In the genomic region with DNA sequence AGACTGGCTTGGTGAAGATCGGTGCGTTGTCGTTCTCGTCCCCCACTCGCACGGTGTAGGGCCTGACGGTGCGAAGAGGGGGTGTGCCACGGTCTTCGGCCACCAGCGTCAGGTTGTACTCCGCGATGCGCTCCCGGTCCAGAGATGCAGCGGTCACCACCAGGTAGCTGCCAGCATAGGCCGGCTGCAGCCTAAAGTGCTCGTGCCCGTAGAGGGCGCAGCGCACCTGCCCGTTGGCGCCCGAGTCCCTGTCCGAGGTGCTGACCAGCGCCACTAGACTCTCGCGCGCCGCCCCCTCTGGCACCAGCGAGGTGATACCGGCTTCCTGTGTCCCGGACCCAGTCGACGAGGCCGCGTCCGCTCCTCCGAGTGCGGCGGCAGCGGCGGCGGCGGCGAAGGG, we compare ENCODE assay signal across 8 mouse cellular contexts. TPM values are rescaled to one million over a fixed set of nuclear protein-coding genes. Genes with fewer than 3 reads are reported as not detected.
DNase-seq lines count a peak whose midpoint lies in the region; ATAC-seq and TF ChIP-seq lines count a peak whose summit lies in the region.

No protein-coding gene starts in this region.

- no peak overlapping the region for H3K4me3 ChIP-seq in gastrocnemius, adult 2 months
- H3K4me3 ChIP-seq in hindbrain, embryonic 13.5 days = peak overlapping the region; percentile 68
- peak overlapping the region; percentile 52 for H3K4me3 ChIP-seq in left cerebral cortex, adult 2 months

- peak overlapping the region; percentile 81 for H3K4me2 ChIP-seq in hindbrain, embryonic 13.5 days

- peak overlapping the region; percentile 78 for H3K9ac ChIP-seq in hindbrain, embryonic 13.5 days

- peaks cover 43% of the 10 kb centered on the region for H3K27me3 ChIP-seq in hindbrain, embryonic 13.5 days

- peak; percentile 80 to 92 for DNase-seq in adrenal gland, adult (ENCODE audit: inconsistent age in 2 of 2, low spot score in 1 of 2)
- peak; percentile 74 to 85 for DNase-seq in cerebellum, postnatal 25 days
- peak; percentile 71 for DNase-seq in gastrocnemius, adult 2 months
- DNase-seq in left cerebral cortex, adult 2 months (ENCODE audit: extremely low spot score in 1 of 2, low spot score in 2 of 2) = peak; percentile 65 to 71
- DNase-seq in lung, postnatal 25 days (ENCODE audit: low spot score) = peak; percentile 63
- DNase-seq in right cerebral cortex, postnatal 10 days (ENCODE audit: low spot score in 2 of 2) = peak; percentile 79 to 83
- DNase-seq in urinary bladder, postnatal 4 days (ENCODE audit: low spot score in 2 of 2) = peak; percentile 74 to 88

- no peak overlapping the region for H3K27ac ChIP-seq in gastrocnemius, adult 2 months
- peak overlapping the region; percentile 91 for H3K27ac ChIP-seq in hindbrain, embryonic 13.5 days
- H3K27ac ChIP-seq in left cerebral cortex, adult 2 months = peak overlapping the region; percentile 80

- intact Hi-C loops in gastrocnemius, adult 2 months (cut with DNase I) = loop anchor here (10.0 kb wide), 1 partner anchor 445 kb away; no protein-coding TSS in a partner anchor
- intact Hi-C loops in left cerebral cortex, adult 2 months (cut with DNase I) = loop anchor here (2.0 to 10.0 kb wide), 5 partner anchors 112 to 447 kb away; no protein-coding TSS in a partner anchor

- H3K36me3 ChIP-seq in hindbrain, embryonic 13.5 days = peaks cover 5% of the 10 kb centered on the region; the same call in 1 of the 2 replicates

- peak; percentile 68 for TF ChIP-seq CTCF in gastrocnemius, adult 2 months (IDR thresholded peaks at IDR 0.05)
- peak; percentile 60 for TF ChIP-seq CTCF in left cerebral cortex, adult 2 months (IDR thresholded peaks at IDR 0.05)

- H3K4me1 ChIP-seq in hindbrain, embryonic 13.5 days (replicated peaks) = peaks cover 65% of the 10 kb centered on the region

- under 1% methylated on average over 45 of the region's 46 CpGs for WGBS in hindbrain, embryonic 13.5 days

- H3K9me3 ChIP-seq in hindbrain, embryonic 13.5 days = no peaks in the 10 kb centered on the region

- peak; percentile 11; the same call in 1 of the 2 replicates for ATAC-seq in hindbrain, embryonic 13.5 days (ENCODE audit: low FRiP score)

RNA-seq across cellular contexts. Expression of a gene that starts 1.5 kb away (rescaled TPM):
- not detected for total RNA-seq in gastrocnemius, adult 2 months (2021)
- polyA plus RNA-seq in hindbrain, embryonic 13.5 days (2015; fragmentation: Nextera tagmentation; extraction: Ambion mirVana) = 33.2 and 35.3 TPM in 2 replicates
- 10 to 100 TPM; 57.5 to 64.1 TPM for total RNA-seq in left cerebral cortex, adult 2 months (2021)

Comparison
In these comparisons a context has a peak if more than half of its experiments do, and no peak if none do; other contexts are left out.
1. RNA of a gene that starts 1.5 kb away (total RNA-seq): 57.5 to 64.1 TPM in left cerebral cortex, adult 2 months; not detected in gastrocnemius, adult 2 months; every median in the first group is over 10 times any median in the second.
2. Peak in every context shown above with its lines, with median percentiles within 50 percentile points of each other: DNase-seq.